Mouse (Mus musculus): ENCODE results near the gene Arhgap10. TPM values are rescaled to one million over a fixed set of nuclear protein-coding genes. Genes with fewer than 3 reads are reported as not detected.
A peak's percentile ranks its signal among the peaks of the same experiment; 100 is the strongest.

Gene Arhgap10
- total and polyA plus RNA-seq, 3 experiments, result 22.5 to 58.2 (median 51.4) TPM

- WGBS, result 94% methylated on average over 7 of the region's 7 CpGs
- H3K4me3 ChIP-seq, result no peak overlapping the region
- intact Hi-C loops (cut with DNase I), result no loop called here
- DNase-seq, result no peak
- no peak overlapping the region for H3K9ac ChIP-seq (ENCODE audit: low read depth, low read length)
- H3K4me1 ChIP-seq (ENCODE audit: control insufficient read depth, insufficient read depth, low read length), result no peaks in the 10 kb centered on the region
- H3K27me3 ChIP-seq (ENCODE audit: control insufficient read depth, insufficient read depth, low read length), result no peaks in the 10 kb centered on the region
- TF ChIP-seq CTCF (IDR thresholded peaks at IDR 0.05), result no peak
- no peak for TF ChIP-seq EP300 (IDR thresholded peaks at IDR 0.05; ENCODE audit: insufficient read depth, low read depth, low read length)
- no peak for TF ChIP-seq POLR2A (IDR thresholded peaks at IDR 0.05; ENCODE audit: insufficient read depth, low read depth, low read length)
- no peaks in the 10 kb centered on the region for H3K79me2 ChIP-seq (replicated peaks; ENCODE audit: control insufficient read depth, insufficient read depth, low read length)
- no peak overlapping the region for H3K27ac ChIP-seq
- 0 out of 2 replicates have a peak, but pooled peaks cover 3% of the 10 kb centered on the region for H3K36me3 ChIP-seq (ENCODE audit: control insufficient read depth, insufficient read depth, low read length)
Measured at GRCm38 (mm10) chr8:77369671-77370070, 148.1 kb downstream of the Arhgap10 start.

- Histone ChIP-seq H3K4me3 (no peak overlapping the region), H3K9ac (ENCODE audit: low read depth, low read length) (no peak overlapping the region), H3K36me3 (ENCODE audit: control insufficient read depth, insufficient read depth, low read length) (0 out of 2 replicates have a peak, but pooled peaks cover 3% of the 10 kb centered on the region), H3K79me2 (replicated peaks; ENCODE audit: control insufficient read depth, insufficient read depth, low read length) (no peaks in the 10 kb centered on the region), H3K27ac (no peak overlapping the region), H3K4me1 (ENCODE audit: control insufficient read depth, insufficient read depth, low read length) (no peaks in the 10 kb centered on the region), H3K27me3 (ENCODE audit: control insufficient read depth, insufficient read depth, low read length) (no peaks in the 10 kb centered on the region)
- 62% methylated on average over 3 of the region's 3 CpGs for WGBS
- DNase-seq, result no peak
- TF ChIP-seq EP300 (IDR thresholded peaks at IDR 0.05; ENCODE audit: insufficient read depth, low read depth, low read length), result no peak
- TF ChIP-seq POLR2A (IDR thresholded peaks at IDR 0.05; ENCODE audit: insufficient read depth, low read depth, low read length), result no peak
- TF ChIP-seq CTCF (IDR thresholded peaks at IDR 0.05), result peak; percentile 66
- intact Hi-C loops (cut with DNase I), result no loop called here
Measured at GRCm38 (mm10) chr8:77367091-77367490, 150.7 kb downstream of the Arhgap10 start.

- no peak overlapping the region for H3K9ac ChIP-seq (ENCODE audit: low read depth, low read length)
- H3K4me3 ChIP-seq, result no peak overlapping the region
- 0 out of 2 replicates have a peak, but pooled peaks cover 3% of the 10 kb centered on the region for H3K36me3 ChIP-seq (ENCODE audit: control insufficient read depth, insufficient read depth, low read length)
- WGBS, result 74% methylated on average over 4 of the region's 4 CpGs
- TF ChIP-seq POLR2A (IDR thresholded peaks at IDR 0.05; ENCODE audit: insufficient read depth, low read depth, low read length) (no peak), CTCF (IDR thresholded peaks at IDR 0.05) (no peak), EP300 (IDR thresholded peaks at IDR 0.05; ENCODE audit: insufficient read depth, low read depth, low read length) (no peak)
- DNase-seq, result no peak
- H3K27me3 ChIP-seq (ENCODE audit: control insufficient read depth, insufficient read depth, low read length), result no peaks in the 10 kb centered on the region
- H3K79me2 ChIP-seq (replicated peaks; ENCODE audit: control insufficient read depth, insufficient read depth, low read length), result no peaks in the 10 kb centered on the region
- no peaks in the 10 kb centered on the region for H3K4me1 ChIP-seq (ENCODE audit: control insufficient read depth, insufficient read depth, low read length)
- intact Hi-C loops (cut with DNase I), result no loop called here
- H3K27ac ChIP-seq, result no peak overlapping the region
Measured at GRCm38 (mm10) chr8:77366446-77366845, 151.3 kb downstream of the Arhgap10 start.

DNA sequence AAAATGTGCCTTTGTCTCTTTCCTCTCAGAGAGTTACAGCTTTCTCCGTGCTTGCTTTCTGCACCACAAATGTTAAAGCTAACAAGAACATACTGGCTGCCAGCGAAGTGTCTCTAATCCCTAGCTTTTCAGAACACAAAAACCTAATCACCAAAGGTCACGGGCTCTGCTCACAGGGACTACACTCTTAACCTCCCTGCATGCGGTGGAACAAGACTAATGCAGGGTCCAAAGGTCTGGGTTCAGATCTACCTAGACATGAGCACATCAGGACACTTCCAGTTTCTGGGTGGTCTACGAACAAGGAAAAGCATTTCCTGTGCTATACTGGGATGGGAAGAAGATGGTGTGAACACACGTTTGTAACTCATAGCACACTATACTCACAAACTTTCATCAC, 151.8 kb downstream of the Arhgap10 start:
- Histone ChIP-seq H3K4me3 (no peak overlapping the region), H3K4me1 (ENCODE audit: control insufficient read depth, insufficient read depth, low read length) (no peaks in the 10 kb centered on the region), H3K79me2 (replicated peaks; ENCODE audit: control insufficient read depth, insufficient read depth, low read length) (no peaks in the 10 kb centered on the region), H3K36me3 (ENCODE audit: control insufficient read depth, insufficient read depth, low read length) (0 out of 2 replicates have a peak, but pooled peaks cover 3% of the 10 kb centered on the region), H3K9ac (ENCODE audit: low read depth, low read length) (no peak overlapping the region), H3K27ac (no peak overlapping the region), H3K27me3 (ENCODE audit: control insufficient read depth, insufficient read depth, low read length) (no peaks in the 10 kb centered on the region)
- intact Hi-C loops (cut with DNase I), result no loop called here
- 86% methylated on average over 6 of the region's 6 CpGs for WGBS
- TF ChIP-seq POLR2A (IDR thresholded peaks at IDR 0.05; ENCODE audit: insufficient read depth, low read depth, low read length) (no peak), EP300 (IDR thresholded peaks at IDR 0.05; ENCODE audit: insufficient read depth, low read depth, low read length) (no peak), CTCF (IDR thresholded peaks at IDR 0.05) (no peak)
- no peak for DNase-seq

DNA sequence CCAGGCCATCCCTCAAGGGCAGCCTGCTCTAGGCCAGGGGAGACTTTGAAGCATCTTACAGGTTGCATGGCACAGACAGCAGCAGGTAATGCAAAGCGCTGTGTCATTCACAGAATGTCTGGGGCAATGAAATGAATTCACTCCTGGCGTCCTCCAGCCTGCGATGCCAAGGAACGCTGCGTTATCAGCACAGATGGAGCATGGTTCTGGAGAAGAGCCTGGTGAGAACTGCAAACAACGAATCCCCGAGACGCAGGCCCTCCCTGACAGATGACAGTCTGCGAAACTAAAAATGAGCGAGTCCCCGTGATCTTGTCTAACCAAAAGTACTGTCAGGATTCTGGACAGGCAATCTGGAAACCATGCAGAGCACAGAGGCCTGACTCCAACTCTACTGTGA, 153.3 kb downstream of the Arhgap10 start:
- intact Hi-C loops (cut with DNase I), result no loop called here
- H3K9ac ChIP-seq (ENCODE audit: low read depth, low read length), result no peak overlapping the region
- H3K4me3 ChIP-seq, result no peak overlapping the region
- H3K4me1 ChIP-seq (ENCODE audit: control insufficient read depth, insufficient read depth, low read length), result no peaks in the 10 kb centered on the region
- no peak overlapping the region for H3K27ac ChIP-seq
- H3K27me3 ChIP-seq (ENCODE audit: control insufficient read depth, insufficient read depth, low read length), result no peaks in the 10 kb centered on the region
- TF ChIP-seq EP300 (IDR thresholded peaks at IDR 0.05; ENCODE audit: insufficient read depth, low read depth, low read length) (no peak), POLR2A (IDR thresholded peaks at IDR 0.05; ENCODE audit: insufficient read depth, low read depth, low read length) (no peak), CTCF (IDR thresholded peaks at IDR 0.05) (no peak)
- H3K36me3 ChIP-seq (ENCODE audit: control insufficient read depth, insufficient read depth, low read length), result 0 out of 2 replicates have a peak, but pooled peaks cover 3% of the 10 kb centered on the region
- WGBS, result 66% methylated on average over 11 of the region's 11 CpGs
- DNase-seq, result peak in 1 of 2 experiments; percentile 45
- H3K79me2 ChIP-seq (replicated peaks; ENCODE audit: control insufficient read depth, insufficient read depth, low read length), result no peaks in the 10 kb centered on the region

GRCm38 (mm10) chr8:77360853-77361252, 156.9 kb downstream of the Arhgap10 start:
- 0 out of 2 replicates have a peak, but pooled peaks cover 3% of the 10 kb centered on the region for H3K36me3 ChIP-seq (ENCODE audit: control insufficient read depth, insufficient read depth, low read length)

More at GRCm38 (mm10) chr8:77360853-77361252, 156.9 kb downstream of the Arhgap10 start:
- intact Hi-C loops (cut with DNase I), result no loop called here
- H3K4me1 ChIP-seq (ENCODE audit: control insufficient read depth, insufficient read depth, low read length), result no peaks in the 10 kb centered on the region
- H3K27me3 ChIP-seq (ENCODE audit: control insufficient read depth, insufficient read depth, low read length), result no peaks in the 10 kb centered on the region
- H3K79me2 ChIP-seq (replicated peaks; ENCODE audit: control insufficient read depth, insufficient read depth, low read length), result no peaks in the 10 kb centered on the region
- TF ChIP-seq CTCF (IDR thresholded peaks at IDR 0.05), result no peak
- TF ChIP-seq EP300 (IDR thresholded peaks at IDR 0.05; ENCODE audit: insufficient read depth, low read depth, low read length), result no peak
- TF ChIP-seq POLR2A (IDR thresholded peaks at IDR 0.05; ENCODE audit: insufficient read depth, low read depth, low read length), result no peak
- DNase-seq, result no peak
- no peak overlapping the region for H3K27ac ChIP-seq
- WGBS, result 96% methylated on average over 5 of the region's 5 CpGs
- no peak overlapping the region for H3K4me3 ChIP-seq
- H3K9ac ChIP-seq (ENCODE audit: low read depth, low read length), result no peak overlapping the region
